Mouse (Mus musculus) stomach, embryonic 14.5 days (tissue): ENCODE data around the gene Rnf213. TPM values are rescaled to one million over a fixed set of nuclear protein-coding genes. Genes with fewer than 3 reads are reported as not detected.

Experiments used
- ATAC-seq: fragments of 200-750 bp; cut with Nextera tagmentation; 2 replicates; pipeline ENCODE4 v1.8.0; 2017; ENCODE audit warnings: low read depth, moderate TSS enrichment; ENCODE audit not compliant: insufficient number of reproducible peaks, insufficient read depth, low FRiP score
- H3K27ac ChIP-seq: fragments of 300-500 bp; sonication (generic); 2 replicates; pipeline ENCODE4 v1.5.1; 2014; ENCODE audit warnings: mild to moderate bottlenecking, low read length, moderate library complexity, mixed read lengths
- H3K27me3 ChIP-seq: fragments of 300-500 bp; sonication (generic); 2 replicates; pipeline ENCODE4 v1.6.1; 2014; ENCODE audit warnings: low read length, control low read depth, mixed read lengths; ENCODE audit not compliant: control insufficient read depth, insufficient read depth
- H3K36me3 ChIP-seq: fragments of 300-500 bp; sonication (generic); 2 replicates; pipeline ENCODE4 v1.6.1; 2014; ENCODE audit warnings: mild to moderate bottlenecking, control low read depth, low read length, moderate library complexity, mixed read lengths; ENCODE audit not compliant: control insufficient read depth, insufficient read depth
- H3K4me1 ChIP-seq: fragments of 300-500 bp; sonication (generic); 2 replicates; pipeline ENCODE4 v1.6.1; 2014; ENCODE audit warnings: low read length, control low read depth, mixed read lengths; ENCODE audit not compliant: control insufficient read depth, insufficient read depth
- H3K4me2 ChIP-seq: fragments of 300-500 bp; sonication (generic); replicated peaks from 2 replicates; pipeline ENCODE4 v1.6.1; 2014; ENCODE audit warnings: low read depth, low read length, control low read depth
- H3K4me3 ChIP-seq: fragments of 300-500 bp; sonication (generic); 2 replicates; pipeline ENCODE4 v1.5.1; 2014; ENCODE audit warnings: low read depth, low read length, control low read depth
- H3K9ac ChIP-seq: fragments of 300-500 bp; sonication (generic); replicated peaks from 2 replicates; pipeline ENCODE4 v1.6.1; 2014; ENCODE audit warnings: low read depth, mild to moderate bottlenecking, control low read depth, low read length, moderate library complexity, mixed read lengths
- H3K9me3 ChIP-seq: fragments of 300-500 bp; sonication (generic); 2 replicates; pipeline ENCODE4 v1.6.1; 2016; ENCODE audit warnings: low read depth, low read length, control low read depth; ENCODE audit not compliant: control insufficient read depth
- WGBS: fragments of 180-500 bp; shearing (Covaris S2); extraction: QIAGEN DNeasy Blood & Tissue Kit; methylation state at CpG from one replicate; pipeline ENCODE4 v1.1.7; 2014; 5-methylcytosine and 5-hydroxymethylcytosine counted together
- polyA plus RNA-seq: library from polyadenylated mRNA; unstranded; fragments of >200 nt; fragmentation: Nextera tagmentation; extraction: Ambion mirVana; gene quantifications from 2 replicates; pipeline ENCODE4 v1.2.1, GENCODE M21; 2014

Rnf213 gene
- polyA plus RNA-seq, 1 experiment from 2014 or later = 11.1 TPM

DNA sequence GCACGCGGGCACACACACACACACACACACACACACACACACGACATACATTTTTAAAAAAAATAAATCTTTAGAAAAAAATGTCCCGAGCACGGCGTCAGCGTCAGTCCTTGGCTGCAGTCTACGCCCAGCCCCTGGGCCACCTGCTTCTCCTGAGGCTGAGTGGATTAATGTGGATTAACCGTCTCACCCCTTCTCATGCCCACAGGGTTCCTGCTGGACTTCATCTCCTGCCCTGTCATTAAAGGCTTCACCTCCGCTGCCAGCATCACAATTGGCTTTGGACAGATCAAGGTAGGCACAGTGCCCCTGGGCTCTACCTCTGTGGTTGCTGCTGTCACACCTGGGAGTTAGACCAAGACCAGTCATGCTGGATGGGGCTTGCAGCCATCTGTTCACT, 33.8 kb upstream of the Rnf213 start:
- H3K9me3 ChIP-seq = no peaks in the 10 kb centered on the region
- no peaks in the 10 kb centered on the region for H3K36me3 ChIP-seq
- no peak for ATAC-seq
- no peaks in the 10 kb centered on the region for H3K27me3 ChIP-seq
- H3K9ac ChIP-seq = no peak overlapping the region
- H3K4me3 ChIP-seq = no peak overlapping the region
- no peak overlapping the region for H3K4me2 ChIP-seq
- no peak overlapping the region for H3K27ac ChIP-seq
- peaks cover 15% of the 10 kb centered on the region for H3K4me1 ChIP-seq
- 91% methylated on average over 10 of the region's 10 CpGs for WGBS

DNA sequence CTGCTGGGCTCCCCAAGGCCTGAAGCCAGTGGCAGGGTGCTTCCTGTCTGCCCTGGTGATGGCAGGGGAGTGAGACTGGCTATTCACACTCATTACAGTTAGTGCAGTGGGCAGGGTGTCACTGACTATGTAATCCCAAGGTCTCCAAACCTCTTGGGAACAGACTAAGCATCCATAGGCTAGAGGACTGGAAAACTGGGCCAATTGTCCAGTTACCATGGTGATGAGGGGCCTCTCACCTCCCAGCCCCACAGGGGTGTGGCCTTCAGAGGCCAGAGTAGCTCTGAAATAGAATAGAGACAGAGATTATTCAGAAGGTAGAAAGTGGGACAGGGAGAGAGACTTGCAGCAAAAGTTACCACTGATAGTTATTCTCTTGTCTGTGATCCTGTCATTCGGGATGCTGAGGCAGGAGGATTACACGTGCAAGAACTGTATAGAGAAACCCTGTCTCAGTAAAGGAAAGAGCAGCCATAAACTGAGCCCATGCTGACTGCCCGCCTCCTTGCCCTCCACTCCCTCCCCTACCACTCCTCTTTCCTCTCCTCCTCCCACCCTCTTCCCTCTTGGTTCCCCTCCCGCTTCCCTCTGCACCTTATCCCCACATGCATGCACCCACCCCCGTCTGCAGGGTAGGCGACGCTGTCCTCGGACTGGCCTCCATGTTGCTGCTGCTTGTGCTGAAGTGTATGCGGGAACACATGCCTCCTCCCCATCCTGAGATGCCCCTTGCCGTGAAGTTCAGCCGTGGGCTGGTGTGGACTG, 29.9 kb upstream of the Rnf213 start:
- ATAC-seq = peak; percentile 10; the same call in 1 of the 2 replicates
- Histone ChIP-seq H3K9ac (no peak overlapping the region), H3K36me3 (no peaks in the 10 kb centered on the region), H3K9me3 (no peaks in the 10 kb centered on the region), H3K27me3 (no peaks in the 10 kb centered on the region), H3K27ac (no peak overlapping the region), H3K4me1 (0 out of 2 replicates have a peak, but pooled peaks cover 5% of the 10 kb centered on the region), H3K4me2 (no peak overlapping the region), H3K4me3 (no peak overlapping the region)
- 31% methylated on average over 11 of the region's 11 CpGs for WGBS

DNA sequence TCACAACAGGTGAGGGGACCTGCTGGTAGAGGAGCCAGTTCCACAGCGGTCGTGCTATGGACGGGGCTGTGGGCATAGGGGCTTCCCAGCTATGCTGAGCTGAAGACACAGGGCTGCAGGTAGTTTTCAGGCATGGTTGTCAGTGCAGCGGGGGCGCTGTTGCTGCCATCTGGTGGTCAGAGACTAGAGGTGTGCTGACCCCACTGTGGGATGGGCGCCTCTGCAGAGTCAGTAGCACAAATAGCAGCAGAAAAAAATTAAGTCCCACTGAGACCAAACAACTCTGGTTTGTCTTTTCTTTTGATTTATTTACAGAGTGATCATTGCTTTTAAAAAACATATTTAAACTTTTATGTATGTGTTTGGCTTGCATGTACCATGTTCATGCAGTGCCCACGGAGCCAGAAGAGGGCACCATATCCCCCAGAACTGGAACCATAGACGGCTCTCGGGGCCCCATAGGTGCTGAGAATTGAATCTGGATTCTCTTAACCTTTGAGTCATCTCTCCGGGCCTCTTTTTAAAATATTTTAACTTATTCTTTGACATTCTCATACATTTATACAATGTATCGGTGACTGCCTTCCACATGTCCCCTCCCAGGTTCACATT, 29.3 kb upstream of the Rnf213 start:
- Histone ChIP-seq H3K27ac (no peak overlapping the region), H3K27me3 (no peaks in the 10 kb centered on the region), H3K4me2 (no peak overlapping the region), H3K36me3 (no peaks in the 10 kb centered on the region), H3K9ac (no peak overlapping the region), H3K9me3 (no peaks in the 10 kb centered on the region), H3K4me1 (0 out of 2 replicates have a peak, but pooled peaks cover 5% of the 10 kb centered on the region), H3K4me3 (no peak overlapping the region)
- ATAC-seq = peak; percentile 76; the same call in 1 of the 2 replicates
- 37% methylated on average over 11 of the region's 11 CpGs for WGBS

DNA sequence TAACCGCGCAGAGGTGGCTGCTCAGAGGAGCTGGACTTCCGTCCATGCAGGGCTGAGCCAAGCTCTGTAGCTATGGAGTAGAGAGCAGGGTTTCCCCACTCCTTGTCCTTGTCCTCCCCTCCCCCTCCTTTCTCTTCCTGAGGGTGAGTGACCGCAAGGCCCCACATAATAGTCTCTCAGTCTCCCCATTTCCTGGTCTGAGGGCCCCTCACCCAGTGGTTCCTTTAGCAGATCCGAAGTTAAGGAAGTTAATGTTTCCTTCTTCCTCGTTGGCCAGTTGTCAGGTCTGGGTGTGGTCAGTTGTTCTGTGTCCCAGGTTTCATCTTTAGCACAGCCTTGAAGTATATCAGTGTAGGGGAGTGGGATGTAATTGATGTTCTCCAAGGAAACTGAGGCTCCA, 17.5 kb upstream of the Rnf213 start:
- H3K4me2 ChIP-seq = no peak overlapping the region
- no peaks in the 10 kb centered on the region for H3K27me3 ChIP-seq
- H3K4me1 ChIP-seq = no peaks in the 10 kb centered on the region
- no peak overlapping the region for H3K27ac ChIP-seq
- ATAC-seq = no peak
- 0 out of 2 replicates have a peak, but pooled peaks cover 4% of the 10 kb centered on the region for H3K36me3 ChIP-seq
- no peak overlapping the region for H3K4me3 ChIP-seq
- 77% methylated on average over 6 of the region's 6 CpGs for WGBS
- H3K9me3 ChIP-seq = no peaks in the 10 kb centered on the region
- no peak overlapping the region for H3K9ac ChIP-seq

DNA sequence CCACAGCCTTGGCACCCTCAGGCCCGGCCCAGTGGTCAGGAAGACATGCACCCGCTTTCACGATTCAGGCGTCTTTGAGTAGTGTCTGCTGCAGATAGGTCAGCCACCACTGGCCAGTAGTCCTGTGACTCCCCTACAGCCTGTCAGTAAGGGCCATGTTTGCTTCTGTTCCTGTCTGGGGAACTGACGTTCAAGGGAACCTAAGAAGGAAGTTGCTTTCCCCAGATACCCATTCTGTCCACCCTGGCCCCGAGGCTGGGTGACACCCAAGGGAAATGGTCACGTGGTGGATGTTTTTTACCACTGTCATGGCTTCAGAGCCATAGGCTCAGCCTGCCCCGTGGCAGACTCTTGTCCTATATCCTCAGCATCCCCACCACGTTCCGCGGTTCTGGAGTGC, 15.6 kb upstream of the Rnf213 start:
- no peaks in the 10 kb centered on the region for H3K4me1 ChIP-seq
- H3K9me3 ChIP-seq = no peaks in the 10 kb centered on the region
- no peaks in the 10 kb centered on the region for H3K27me3 ChIP-seq
- H3K4me2 ChIP-seq = no peak overlapping the region
- H3K27ac ChIP-seq = no peak overlapping the region
- H3K4me3 ChIP-seq = no peak overlapping the region
- WGBS = 91% methylated on average over 11 of the region's 11 CpGs
- ATAC-seq = no peak
- H3K36me3 ChIP-seq = 0 out of 2 replicates have a peak, but pooled peaks cover 4% of the 10 kb centered on the region
- H3K9ac ChIP-seq = no peak overlapping the region

DNA sequence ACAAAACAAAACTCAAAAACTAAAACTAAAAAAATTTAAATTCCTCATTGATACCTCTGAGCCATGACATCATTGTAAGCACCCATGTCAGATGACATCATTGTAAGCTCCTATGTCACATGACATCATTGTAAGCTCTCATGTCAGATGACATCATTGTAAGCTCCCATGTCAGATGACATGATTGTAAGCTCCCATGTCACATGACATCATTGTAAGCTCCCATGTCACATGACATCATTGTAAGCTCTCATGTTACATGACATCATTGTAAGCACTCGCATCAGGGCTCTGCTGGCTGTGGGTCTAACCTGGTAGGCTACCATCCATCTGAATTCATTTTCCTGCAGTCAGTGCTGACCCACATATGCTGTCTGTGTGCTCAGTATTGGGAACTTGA, 14.3 kb upstream of the Rnf213 start:
- no peak for ATAC-seq
- Histone ChIP-seq H3K4me2 (no peak overlapping the region), H3K36me3 (0 out of 2 replicates have a peak, but pooled peaks cover 4% of the 10 kb centered on the region), H3K4me3 (no peak overlapping the region), H3K4me1 (no peaks in the 10 kb centered on the region), H3K9me3 (no peaks in the 10 kb centered on the region), H3K27ac (no peak overlapping the region), H3K9ac (no peak overlapping the region), H3K27me3 (no peaks in the 10 kb centered on the region)
- WGBS = 93% methylated on average over 1 of the region's 1 CpGs

DNA sequence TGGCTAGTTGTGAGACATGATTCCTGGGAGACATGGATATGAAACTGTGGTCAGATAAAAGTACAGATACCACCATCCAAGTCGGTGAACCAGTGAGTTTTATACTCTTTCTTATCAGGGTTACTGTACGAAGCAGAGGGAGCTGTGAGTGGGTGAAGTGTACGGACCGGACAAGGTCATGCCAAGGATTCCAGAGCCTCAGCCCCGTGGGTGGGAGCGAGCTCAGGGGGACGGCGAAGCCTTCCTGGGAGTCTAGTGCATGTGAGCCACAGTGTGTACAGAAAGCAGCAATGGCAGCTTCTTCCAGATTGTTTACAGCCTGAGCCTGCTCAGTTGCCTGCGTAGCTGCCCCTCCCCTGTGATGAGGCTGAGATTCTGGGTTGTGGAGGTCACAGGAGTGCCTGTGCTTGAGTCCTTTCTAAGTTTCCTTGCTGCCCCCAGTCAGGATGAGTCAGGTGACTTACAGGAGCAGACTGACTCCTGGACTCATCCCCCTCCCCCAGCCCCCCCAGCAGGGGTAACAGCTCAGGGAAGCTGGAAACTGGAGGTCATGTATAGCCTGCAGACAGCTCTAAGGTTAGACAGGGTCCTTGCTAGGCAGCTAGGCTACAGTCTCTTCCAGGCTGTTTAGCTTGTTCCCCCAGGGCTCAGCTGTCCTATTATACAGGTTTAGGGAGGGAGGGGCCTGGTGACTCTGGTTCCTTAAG, 11.1 kb upstream of the Rnf213 start:
- H3K27me3 ChIP-seq = no peaks in the 10 kb centered on the region
- ATAC-seq = no peak
- 0 out of 2 replicates have a peak, but pooled peaks cover 4% of the 10 kb centered on the region for H3K36me3 ChIP-seq
- H3K9ac ChIP-seq = no peak overlapping the region
- no peak overlapping the region for H3K4me3 ChIP-seq
- H3K4me1 ChIP-seq = no peaks in the 10 kb centered on the region
- no peak overlapping the region for H3K4me2 ChIP-seq
- 66% methylated on average over 9 of the region's 9 CpGs for WGBS
- H3K27ac ChIP-seq = no peak overlapping the region
- H3K9me3 ChIP-seq = no peaks in the 10 kb centered on the region

DNA sequence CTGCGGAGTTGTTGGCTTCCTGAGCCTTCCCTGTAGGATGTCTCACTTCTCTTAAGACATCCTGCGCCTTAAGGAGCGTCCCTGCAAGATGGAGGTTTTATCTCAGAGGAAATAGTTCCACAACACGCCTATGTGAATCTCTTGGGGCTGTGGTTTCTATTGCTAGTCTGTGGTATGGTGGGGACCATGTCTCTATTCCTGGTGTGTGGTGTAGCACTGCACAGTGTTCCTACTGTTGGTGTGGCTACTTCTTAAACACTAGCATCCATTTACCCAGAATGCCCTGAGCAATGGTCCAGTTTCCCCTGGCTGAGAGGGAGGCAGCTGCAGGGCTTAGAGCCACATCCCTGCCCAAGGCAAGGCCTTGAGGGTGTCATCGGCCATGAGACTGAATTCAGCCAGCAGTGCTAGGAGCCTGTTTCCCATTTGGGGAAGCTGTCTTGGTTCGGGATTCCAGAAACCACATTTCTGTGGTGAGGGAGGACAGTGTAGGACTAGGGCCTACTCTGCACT, 10.5 kb upstream of the Rnf213 start:
- no peak for ATAC-seq
- Histone ChIP-seq H3K27me3 (no peaks in the 10 kb centered on the region), H3K9me3 (no peaks in the 10 kb centered on the region), H3K36me3 (0 out of 2 replicates have a peak, but pooled peaks cover 2% of the 10 kb centered on the region), H3K9ac (no peak overlapping the region), H3K4me2 (no peak overlapping the region), H3K27ac (no peak overlapping the region), H3K4me1 (no peaks in the 10 kb centered on the region), H3K4me3 (no peak overlapping the region)
- 79% methylated on average over 6 of the region's 6 CpGs for WGBS
